Mouse (Mus musculus): ENCODE measurements around the gene Plaa. TPM values are rescaled to one million over a fixed set of nuclear protein-coding genes. Genes with fewer than 3 reads are reported as not detected.
"Not testable (repeated sequence)": the region's sequence is repeated elsewhere in the genome, so short reads cannot be mapped to it uniquely, and the experiment has no call there.

Gene Plaa
- total RNA-seq (2012; rRNA removed): 68.3 and 102 TPM in 2 replicates

DNA sequence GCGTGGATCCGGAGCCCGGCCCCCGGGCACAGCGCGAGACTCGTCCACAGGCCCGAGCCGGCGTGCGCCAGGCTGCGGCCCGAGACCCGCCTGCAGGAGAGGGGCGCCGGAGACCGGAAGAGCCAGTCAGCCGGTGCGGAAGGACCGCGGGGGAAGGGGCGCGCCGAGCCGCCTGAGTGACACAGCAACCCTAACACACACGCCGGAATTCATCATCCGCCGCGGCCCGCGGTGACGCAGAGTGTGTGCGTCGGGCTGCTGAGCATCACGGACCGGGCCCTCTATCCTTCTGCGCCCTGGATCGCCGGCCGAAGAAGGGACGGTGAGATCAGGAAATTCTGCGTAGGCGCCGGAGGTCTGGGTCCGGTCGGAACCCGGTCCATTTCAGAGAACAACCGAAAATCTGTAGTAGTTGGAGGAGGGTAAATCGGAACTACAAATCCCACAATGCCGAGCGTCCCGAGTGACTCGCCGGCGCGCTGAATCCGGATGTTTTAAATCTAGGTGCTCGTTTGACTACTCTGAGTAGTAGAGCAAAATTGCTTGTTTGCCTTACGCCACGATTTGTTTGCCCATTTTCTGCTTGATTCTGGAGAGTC, at the start of gene Plaa:
Plaa (minus strand) TSS at position 214 of the 599 bp plus-strand sequence.
- no peaks in the 10 kb centered on the region for H3K9me3 ChIP-seq (ENCODE audit: control insufficient read depth, insufficient read depth, low read depth, low read length)
- peak within 1 kb of the TSS; percentile 71 for H3K27ac ChIP-seq (ENCODE audit: insufficient read depth, low read depth, low read length, poor library complexity, severe bottlenecking)
- no peaks in the 10 kb centered on the region for H3K4me1 ChIP-seq (ENCODE audit: control insufficient read depth in 2 of 2, insufficient read depth in 2 of 2, low read length in 2 of 2, poor library complexity in 1 of 2)
- peak; percentile 80 for DNase-seq (ENCODE audit: low read depth, low spot score)
- peak within 1 kb of the TSS; percentile 88 for H3K9ac ChIP-seq (ENCODE audit: insufficient read depth, low read depth, low read length, poor library complexity, severe bottlenecking)
- H3K4me3 ChIP-seq (ENCODE audit: insufficient read depth in 1 of 2, low read depth in 1 of 2, low read length in 2 of 2, poor library complexity in 1 of 2, severe bottlenecking in 1 of 2): peak within 1 kb of the TSS; percentile 76 to 91
- in situ Hi-C loops (cut with MboI; ENCODE audit: low sequenced_read_pairs in 2 of 2, unreplicated experiment in 2 of 2): no loop called here
- TF ChIP-seq CHD2 (IDR thresholded peaks at IDR 0.05; ENCODE audit: low read depth, low read length) (no peak), MAFK (IDR thresholded peaks at IDR 0.05; ENCODE audit: insufficient read depth, low read depth, low read length) (peak; percentile 44; the same call in 1 of the 2 replicates), ZC3H11A (IDR thresholded peaks at IDR 0.05; ENCODE audit: borderline replicate concordance, low read depth, low read length) (no peak), HCFC1 (IDR thresholded peaks at IDR 0.05; ENCODE audit: borderline replicate concordance, insufficient read depth, low read length) (peak; percentile 90), ZNF384 (IDR thresholded peaks at IDR 0.05; ENCODE audit: low read depth, low read length) (no peak)
- no peaks in the 10 kb centered on the region; the same call in 1 of the 2 replicates for H3K36me3 ChIP-seq (ENCODE audit: control insufficient read depth, insufficient read depth, low read length, poor library complexity, severe bottlenecking)

DNA sequence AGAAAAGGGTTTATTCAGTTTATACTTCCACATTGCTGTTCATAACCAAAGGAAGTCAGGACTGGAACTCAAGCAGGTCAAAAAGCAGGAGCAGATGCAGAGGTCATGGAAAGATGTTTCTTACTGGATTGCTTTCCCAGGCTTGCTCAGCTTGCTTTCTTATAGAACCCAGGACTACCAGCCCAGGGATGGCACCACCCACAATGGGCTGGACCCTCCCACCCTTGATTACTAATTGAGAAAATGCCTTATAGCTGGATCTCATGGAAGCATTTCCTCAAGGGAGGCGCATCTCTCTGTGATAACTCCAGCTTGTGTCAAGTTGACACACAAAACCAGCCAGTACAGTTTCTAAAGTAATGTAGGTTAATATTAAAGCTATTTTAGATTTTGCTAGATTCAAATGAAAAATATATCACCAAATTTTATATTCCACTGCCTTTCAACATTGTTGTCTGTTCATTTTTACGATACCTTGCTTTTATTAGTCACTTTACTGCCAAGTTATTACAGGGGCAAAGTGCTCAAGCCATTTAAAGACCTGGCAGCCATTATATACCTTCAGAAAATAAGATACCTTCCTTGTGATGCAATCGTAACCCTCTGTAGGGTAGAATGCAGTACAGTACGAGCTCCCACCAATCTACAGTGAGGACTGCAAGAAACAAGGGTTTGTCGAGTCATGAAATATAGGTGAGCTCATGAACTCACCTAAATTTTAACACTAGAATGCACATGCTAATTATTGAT, 47.6 kb upstream of the Plaa start:
- H3K36me3 ChIP-seq (ENCODE audit: control insufficient read depth, insufficient read depth, low read length, poor library complexity, severe bottlenecking); H3K9ac ChIP-seq (ENCODE audit: insufficient read depth, low read depth, low read length, poor library complexity, severe bottlenecking); in situ Hi-C loops (cut with MboI; ENCODE audit: low sequenced_read_pairs in 2 of 2, unreplicated experiment in 2 of 2); H3K4me1 ChIP-seq (ENCODE audit: control insufficient read depth in 2 of 2, insufficient read depth in 2 of 2, low read length in 2 of 2, poor library complexity in 1 of 2); H3K4me3 ChIP-seq (ENCODE audit: insufficient read depth in 1 of 2, low read depth in 1 of 2, low read length in 2 of 2, poor library complexity in 1 of 2, severe bottlenecking in 1 of 2); H3K9me3 ChIP-seq (ENCODE audit: control insufficient read depth, insufficient read depth, low read depth, low read length); DNase-seq (ENCODE audit: low read depth, low spot score); H3K27ac ChIP-seq (ENCODE audit: insufficient read depth, low read depth, low read length, poor library complexity, severe bottlenecking): not testable (repeated sequence)

DNA sequence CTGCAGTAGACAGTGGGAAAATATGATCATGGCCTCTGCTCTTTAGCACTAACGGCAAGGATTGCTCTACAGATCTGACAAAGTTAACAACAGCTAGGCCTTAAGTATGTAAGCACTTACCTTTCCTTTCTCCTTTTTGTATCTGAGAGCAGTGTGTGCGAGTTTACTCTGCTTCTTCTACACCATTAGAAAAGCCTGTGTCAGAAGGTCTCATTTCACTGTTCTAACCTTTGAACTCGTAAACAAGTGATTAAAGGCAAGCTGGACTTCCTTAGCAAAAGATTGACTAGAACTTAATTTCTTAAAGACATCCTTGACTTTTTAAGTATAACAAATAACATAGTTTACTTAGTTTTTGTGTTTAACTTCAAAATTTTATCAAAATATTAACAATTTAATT, 46.9 kb upstream of the Plaa start, which contains the start of gene Lrrc19:
Lrrc19 (minus strand) TSS at position 225 of the 400 bp plus-strand sequence.
- Histone ChIP-seq H3K27ac (ENCODE audit: insufficient read depth, low read depth, low read length, poor library complexity, severe bottlenecking) (no peak within 1 kb of the TSS), H3K9ac (ENCODE audit: insufficient read depth, low read depth, low read length, poor library complexity, severe bottlenecking) (no peak within 1 kb of the TSS), H3K9me3 (ENCODE audit: control insufficient read depth, insufficient read depth, low read depth, low read length) (no peaks in the 10 kb centered on the region), H3K36me3 (ENCODE audit: control insufficient read depth, insufficient read depth, low read length, poor library complexity, severe bottlenecking) (no peaks in the 10 kb centered on the region), H3K4me3 (ENCODE audit: insufficient read depth in 1 of 2, low read depth in 1 of 2, low read length in 2 of 2, poor library complexity in 1 of 2, severe bottlenecking in 1 of 2) (no peak within 1 kb of the TSS), H3K4me1 (ENCODE audit: control insufficient read depth in 2 of 2, insufficient read depth in 2 of 2, low read length in 2 of 2, poor library complexity in 1 of 2) (no peaks in the 10 kb centered on the region)
- in situ Hi-C loops (cut with MboI; ENCODE audit: low sequenced_read_pairs in 2 of 2, unreplicated experiment in 2 of 2): no loop called here
- DNase-seq (ENCODE audit: low read depth, low spot score): no peak
- TF ChIP-seq HCFC1 (IDR thresholded peaks at IDR 0.05; ENCODE audit: borderline replicate concordance, insufficient read depth, low read length) (no peak), ZC3H11A (IDR thresholded peaks at IDR 0.05; ENCODE audit: borderline replicate concordance, low read depth, low read length) (no peak), CHD2 (IDR thresholded peaks at IDR 0.05; ENCODE audit: low read depth, low read length) (no peak), ZNF384 (IDR thresholded peaks at IDR 0.05; ENCODE audit: low read depth, low read length) (no peak), MAFK (IDR thresholded peaks at IDR 0.05; ENCODE audit: insufficient read depth, low read depth, low read length) (no peak)

DNA sequence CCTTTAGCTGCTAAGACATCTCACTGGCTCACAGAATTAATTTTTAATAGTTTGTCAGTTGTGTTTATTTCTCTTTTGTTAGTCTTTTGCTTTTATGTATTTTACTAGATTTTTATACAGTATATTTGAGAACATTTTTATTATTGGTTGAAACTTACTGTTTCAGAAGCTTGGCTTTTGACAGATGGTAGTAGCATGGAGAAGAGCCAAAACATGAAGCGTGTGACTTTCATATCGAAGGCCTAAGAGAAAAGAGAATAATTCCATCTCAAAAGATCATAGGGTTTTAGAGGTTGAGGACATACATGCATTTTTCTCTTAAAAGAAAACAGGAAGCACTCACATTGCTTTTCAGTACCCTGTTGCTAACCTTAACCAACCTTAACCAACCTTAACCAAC, 40.1 kb upstream of the Plaa start:
- H3K36me3 ChIP-seq (ENCODE audit: control insufficient read depth, insufficient read depth, low read length, poor library complexity, severe bottlenecking): no peaks in the 10 kb centered on the region
- in situ Hi-C loops (cut with MboI; ENCODE audit: low sequenced_read_pairs in 2 of 2, unreplicated experiment in 2 of 2): no loop called here
- TF ChIP-seq CHD2 (IDR thresholded peaks at IDR 0.05; ENCODE audit: low read depth, low read length): no peak
- TF ChIP-seq HCFC1 (IDR thresholded peaks at IDR 0.05; ENCODE audit: borderline replicate concordance, insufficient read depth, low read length): no peak
- no peak for TF ChIP-seq MAFK (IDR thresholded peaks at IDR 0.05; ENCODE audit: insufficient read depth, low read depth, low read length)
- no peak for TF ChIP-seq ZNF384 (IDR thresholded peaks at IDR 0.05; ENCODE audit: low read depth, low read length)
- no peak for TF ChIP-seq ZC3H11A (IDR thresholded peaks at IDR 0.05; ENCODE audit: borderline replicate concordance, low read depth, low read length)
- H3K4me3 ChIP-seq (ENCODE audit: insufficient read depth in 1 of 2, low read depth in 1 of 2, low read length in 2 of 2, poor library complexity in 1 of 2, severe bottlenecking in 1 of 2): no peak overlapping the region
- H3K9ac ChIP-seq (ENCODE audit: insufficient read depth, low read depth, low read length, poor library complexity, severe bottlenecking): no peak overlapping the region
- no peaks in the 10 kb centered on the region for H3K4me1 ChIP-seq (ENCODE audit: control insufficient read depth in 2 of 2, insufficient read depth in 2 of 2, low read length in 2 of 2, poor library complexity in 1 of 2)
- no peaks in the 10 kb centered on the region for H3K9me3 ChIP-seq (ENCODE audit: control insufficient read depth, insufficient read depth, low read depth, low read length)
- H3K27ac ChIP-seq (ENCODE audit: insufficient read depth, low read depth, low read length, poor library complexity, severe bottlenecking): no peak overlapping the region
- no peak for DNase-seq (ENCODE audit: low read depth, low spot score)
